ENCODE assay signal across 22 mouse cellular contexts in genomic region chr12:44403270-44403669, GRCm38 (mm10).
DNase-seq lines count a peak whose midpoint lies in the region; ATAC-seq lines count a peak whose summit lies in the region.
"Had no signal": no experiment of that assay in that cellular context is flagged by ENCODE, and none has a peak within 500 bp of the region (broad histone marks: within the 10 kb centered on the region; RNA-seq: fewer than 3 reads in every experiment).

No protein-coding gene starts in this region.

- H3K27ac ChIP-seq in forebrain, embryonic 11.5 days (ENCODE audit: low read depth, low read length): peak overlapping the region; percentile 75
- peak overlapping the region; percentile 83 for H3K27ac ChIP-seq in forebrain, embryonic 15.5 days (replicated peaks)
- H3K27ac ChIP-seq in hindbrain, embryonic 15.5 days (replicated peaks): peak overlapping the region; percentile 44
- H3K27ac ChIP-seq in midbrain, embryonic 16.5 days (ENCODE audit: low read length): peak overlapping the region; percentile 66
- H3K27ac ChIP-seq: embryonic facial prominence, embryonic 15.5 days; macrophage; stomach, postnatal 0 days had no signal

- DNase-seq in forebrain, embryonic 11.5 days (ENCODE audit: low spot score): no peak
- no peak for DNase-seq in Muller cell, postnatal 12 days (ENCODE audit: inconsistent ontology term)
- no peak for DNase-seq in adrenal gland, postnatal 4 days (ENCODE audit: low spot score in 2 of 2)
- DNase-seq in kidney, adult 9 months: no peak
- no peak for DNase-seq in lung, postnatal 36 days
- DNase-seq: adrenal gland, postnatal 14 days; cerebellum, adult 9-10 months; heart, adult 18-20 months; kidney, adult 2 months; kidney, postnatal 4 days; layer of hippocampus, postnatal 36 days; left cerebral cortex, postnatal 4 days; lung, adult 18-20 months; right cerebral cortex, postnatal 25 days had no signal

- 66% methylated on average over 1 of the region's 1 CpGs for WGBS in forebrain, embryonic 11.5 days
- 69% methylated on average over 1 of the region's 1 CpGs for WGBS in forebrain, embryonic 15.5 days
- WGBS in hindbrain, embryonic 15.5 days: 75% methylated on average over 1 of the region's 1 CpGs
- WGBS in midbrain, embryonic 16.5 days: 66% methylated on average over 1 of the region's 1 CpGs

- H3K4me2 ChIP-seq in forebrain, embryonic 11.5 days (ENCODE audit: low read depth, low read length, severe bottlenecking): no peak overlapping the region
- no peak overlapping the region for H3K4me2 ChIP-seq in forebrain, embryonic 15.5 days (replicated peaks)
- no peak overlapping the region for H3K4me2 ChIP-seq in hindbrain, embryonic 15.5 days
- no peak overlapping the region for H3K4me2 ChIP-seq in midbrain, embryonic 16.5 days (ENCODE audit: low read length)
- H3K4me2 ChIP-seq: embryonic facial prominence, embryonic 15.5 days had no signal

- no peaks in the 10 kb centered on the region for H3K27me3 ChIP-seq in forebrain, embryonic 11.5 days (ENCODE audit: control insufficient read depth, insufficient read depth, low read length)
- no peaks in the 10 kb centered on the region for H3K27me3 ChIP-seq in forebrain, embryonic 15.5 days
- no peaks in the 10 kb centered on the region for H3K27me3 ChIP-seq in hindbrain, embryonic 15.5 days
- no peaks in the 10 kb centered on the region for H3K27me3 ChIP-seq in midbrain, embryonic 16.5 days (ENCODE audit: control insufficient read depth, insufficient read depth, low read depth, low read length)
- H3K27me3 ChIP-seq: embryonic facial prominence, embryonic 15.5 days had no signal

- H3K4me1 ChIP-seq in forebrain, embryonic 11.5 days (replicated peaks; ENCODE audit: control insufficient read depth, insufficient read depth, low read length): peaks cover 3% of the 10 kb centered on the region; the same call in 1 of the 2 replicates
- H3K4me1 ChIP-seq in forebrain, embryonic 15.5 days: peaks cover 41% of the 10 kb centered on the region
- peaks cover 29% of the 10 kb centered on the region for H3K4me1 ChIP-seq in hindbrain, embryonic 15.5 days (replicated peaks)
- peaks cover 39% of the 10 kb centered on the region for H3K4me1 ChIP-seq in midbrain, embryonic 16.5 days (ENCODE audit: control insufficient read depth, insufficient read depth, low read length)
- H3K4me1 ChIP-seq: embryonic facial prominence, embryonic 15.5 days had no signal

- ATAC-seq in forebrain, embryonic 11.5 days (replicated peaks; ENCODE audit: low FRiP score): peak; percentile 59; the same call in 1 of the 2 replicates
- ATAC-seq in forebrain, embryonic 15.5 days (replicated peaks): peak; percentile 62
- ATAC-seq in hindbrain, embryonic 15.5 days (ENCODE audit: low FRiP score, low read depth): no peak
- ATAC-seq in midbrain, embryonic 16.5 days: peak; percentile 44; the same call in 1 of the 2 replicates
- ATAC-seq: activated CD4-positive, CD25-positive, alpha-beta regulatory T cell, adult 4 months; Patski had no signal

- no peak overlapping the region for H3K4me3 ChIP-seq in forebrain, embryonic 11.5 days (ENCODE audit: low read depth, low read length)
- H3K4me3 ChIP-seq in forebrain, embryonic 15.5 days: no peak overlapping the region
- no peak overlapping the region for H3K4me3 ChIP-seq in hindbrain, embryonic 15.5 days
- H3K4me3 ChIP-seq in midbrain, embryonic 16.5 days (ENCODE audit: low read depth, low read length): no peak overlapping the region
- H3K4me3 ChIP-seq: embryonic facial prominence, embryonic 15.5 days had no signal

- H3K9ac ChIP-seq in forebrain, embryonic 11.5 days (ENCODE audit: low read length): no peak overlapping the region
- H3K9ac ChIP-seq in forebrain, embryonic 15.5 days (replicated peaks): no peak overlapping the region
- no peak overlapping the region for H3K9ac ChIP-seq in hindbrain, embryonic 15.5 days
- no peak overlapping the region for H3K9ac ChIP-seq in midbrain, embryonic 16.5 days (ENCODE audit: low read depth, low read length)
- H3K9ac ChIP-seq: embryonic facial prominence, embryonic 15.5 days had no signal

- H3K9me3 ChIP-seq in forebrain, embryonic 11.5 days (ENCODE audit: control insufficient read depth, low read length): no peaks in the 10 kb centered on the region
- no peaks in the 10 kb centered on the region for H3K9me3 ChIP-seq in forebrain, embryonic 15.5 days
- no peaks in the 10 kb centered on the region for H3K9me3 ChIP-seq in hindbrain, embryonic 15.5 days
- no peaks in the 10 kb centered on the region for H3K9me3 ChIP-seq in midbrain, embryonic 16.5 days (replicated peaks; ENCODE audit: control insufficient read depth, low read length, poor library complexity, severe bottlenecking)
- H3K9me3 ChIP-seq: embryonic facial prominence, embryonic 15.5 days had no signal

- H3K36me3 ChIP-seq in forebrain, embryonic 11.5 days (ENCODE audit: control insufficient read depth, insufficient read depth, low read length): no peaks in the 10 kb centered on the region
- H3K36me3 ChIP-seq in forebrain, embryonic 15.5 days: no peaks in the 10 kb centered on the region
- no peaks in the 10 kb centered on the region for H3K36me3 ChIP-seq in hindbrain, embryonic 15.5 days
- H3K36me3 ChIP-seq in midbrain, embryonic 16.5 days (ENCODE audit: control insufficient read depth, insufficient read depth, low read length): no peaks in the 10 kb centered on the region
- H3K36me3 ChIP-seq: embryonic facial prominence, embryonic 15.5 days had no signal
